Mouse (Mus musculus): ENCODE measurements at regions not wholly inside any gene's neighbourhood (a gene's known extent, or its start where the extent isn't known, plus 50 kb on each side); places are given as distances from the start of the nearest gene placed in this dataset.

GRCm38 (mm10) chr11:33050216-33050615 is 97.0 kb downstream of the Fgf18 start:
- no peak for TF ChIP-seq MAX (IDR thresholded peaks at IDR 0.05)
- no peak for TF ChIP-seq FOSL1 (IDR thresholded peaks at IDR 0.05; ENCODE audit: insufficient read depth, low read length, poor library complexity, severe bottlenecking)
- no peak for TF ChIP-seq CTCF (IDR thresholded peaks at IDR 0.05; ENCODE audit: control insufficient read depth, insufficient read depth, insufficient read length)

Data from C2C12 (cell line).